Mouse (Mus musculus): ENCODE data around the gene Mta3.
A peak's percentile ranks its signal among the peaks of the same experiment; 100 is the strongest.
"Not testable (repeated sequence)": the region's sequence is repeated elsewhere in the genome, so short reads cannot be mapped to it uniquely, and the experiment has no call there.

Gene Mta3

GRCm38 (mm10) chr17:83708891-83709290, 2.9 kb downstream of the Mta3 start:
- no peak for DNase-seq (ENCODE audit: low read depth, low spot score)

DNA sequence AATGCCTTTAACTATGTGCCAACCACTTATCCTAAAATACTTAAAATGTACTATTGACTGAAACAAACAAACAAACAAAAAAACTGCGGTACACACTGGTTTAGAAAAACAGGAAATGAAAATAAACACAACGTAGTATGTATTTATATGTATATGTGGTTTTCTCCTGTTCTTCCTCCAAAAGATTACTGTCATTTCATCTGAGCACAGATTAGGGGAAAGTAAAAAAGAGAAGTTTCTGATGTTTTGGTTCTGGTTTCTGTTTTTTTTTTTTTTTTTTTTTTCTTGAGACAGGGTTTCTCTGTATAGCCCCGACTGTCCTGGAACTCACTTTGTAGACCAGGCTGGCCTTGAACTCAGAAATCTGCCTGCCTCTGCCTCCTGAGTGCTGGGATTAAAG, 3.6 kb downstream of the Mta3 start:
- not testable (repeated sequence) for DNase-seq (ENCODE audit: low read depth, low spot score)

- no peak for DNase-seq (ENCODE audit: low read depth, low spot score)
Measured at GRCm38 (mm10) chr17:83710639-83711038, 4.7 kb downstream of the Mta3 start.

DNA sequence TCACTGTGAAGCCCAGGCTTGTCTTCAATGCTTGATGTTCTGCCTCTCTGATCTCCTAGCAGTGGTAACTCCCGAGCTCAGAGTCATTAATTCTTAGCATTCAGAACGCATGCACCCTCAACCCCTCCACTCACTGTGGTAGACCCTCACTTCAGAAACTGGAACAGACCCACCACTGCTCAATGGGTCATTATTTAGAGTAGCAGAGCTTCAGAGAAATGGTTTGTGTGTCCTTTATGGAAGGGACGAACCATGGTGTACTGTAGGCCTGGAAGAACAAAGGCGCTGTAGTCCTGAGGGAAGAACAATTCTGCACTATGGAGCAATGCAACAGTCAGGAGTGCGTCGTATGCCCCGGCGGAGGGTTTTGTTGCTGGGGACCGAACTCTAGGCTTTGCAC, 6.4 kb downstream of the Mta3 start:
- no peak for DNase-seq (ENCODE audit: low read depth, low spot score)

- no peak for DNase-seq (ENCODE audit: low read depth, low spot score)
Measured at GRCm38 (mm10) chr17:83720449-83720848, 14.5 kb downstream of the Mta3 start.

DNA sequence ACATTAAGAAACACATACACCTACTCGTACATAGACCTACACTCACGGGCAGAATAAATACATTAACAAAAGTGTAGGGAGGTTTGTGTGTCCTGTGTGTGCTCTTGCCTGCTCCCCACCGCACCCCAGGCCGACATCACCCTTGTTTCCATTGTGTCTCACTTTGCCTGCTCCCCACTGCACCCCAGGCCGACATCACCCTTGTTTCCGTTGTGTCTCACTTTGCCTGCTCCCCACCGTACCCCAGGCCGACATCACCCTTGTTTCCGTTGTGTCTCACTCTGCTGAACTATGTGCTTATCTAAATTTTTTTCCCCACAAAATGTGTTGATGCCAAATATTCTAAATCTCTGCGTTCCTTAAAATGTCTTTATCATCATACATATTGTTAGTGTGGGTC, 15.2 kb downstream of the Mta3 start:
- no peak for DNase-seq (ENCODE audit: low read depth, low spot score)

GRCm38 (mm10) chr17:83723064-83723463, 17.1 kb downstream of the Mta3 start:
- no peak for DNase-seq (ENCODE audit: low read depth, low spot score)

DNA sequence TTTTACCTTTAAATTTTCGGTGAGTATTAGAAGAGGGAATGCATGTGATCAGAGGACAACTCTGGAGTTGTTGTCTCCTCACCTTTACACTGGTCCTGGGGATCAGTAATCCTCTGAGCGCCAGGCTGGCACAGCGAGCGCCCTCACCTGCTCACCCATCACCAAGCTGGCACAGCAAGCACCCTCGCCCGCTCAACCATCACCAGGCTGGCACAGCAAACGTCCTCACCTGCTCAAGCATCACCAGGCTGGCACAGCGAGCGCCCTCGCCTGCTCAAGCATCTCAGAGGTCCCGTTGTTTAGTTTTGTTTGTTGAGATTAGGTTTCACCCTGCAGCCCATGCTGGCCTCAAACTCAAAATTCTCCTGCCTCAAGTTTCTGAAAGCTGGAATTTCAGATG, 20.5 kb downstream of the Mta3 start:
- DNase-seq (ENCODE audit: low read depth, low spot score), result no peak

DNA sequence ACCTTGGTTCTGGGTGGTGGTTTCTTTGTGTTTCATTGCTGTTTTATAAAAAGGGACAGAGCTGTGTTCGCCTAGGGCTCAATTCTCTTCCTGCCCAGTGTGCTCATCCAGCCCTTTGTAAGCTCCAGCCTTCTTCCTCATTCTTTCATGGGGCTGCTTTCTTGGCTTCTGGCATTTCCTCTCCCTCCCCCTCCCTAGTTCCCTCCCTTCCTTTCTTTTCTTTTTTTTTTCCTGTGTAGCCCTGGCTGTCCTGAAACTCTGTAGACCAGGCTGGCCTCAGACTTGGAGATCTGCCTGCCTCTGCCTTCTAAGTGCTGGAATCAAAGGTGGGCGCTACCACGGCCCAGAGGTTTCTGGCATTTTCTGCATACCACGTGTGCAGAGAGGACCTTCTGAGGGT, 21.7 kb downstream of the Mta3 start:
- peak; percentile 39 for DNase-seq (ENCODE audit: low read depth, low spot score)

GRCm38 (mm10) chr17:83729029-83729428, 23.1 kb downstream of the Mta3 start:
- no peak for DNase-seq (ENCODE audit: low read depth, low spot score)

DNA sequence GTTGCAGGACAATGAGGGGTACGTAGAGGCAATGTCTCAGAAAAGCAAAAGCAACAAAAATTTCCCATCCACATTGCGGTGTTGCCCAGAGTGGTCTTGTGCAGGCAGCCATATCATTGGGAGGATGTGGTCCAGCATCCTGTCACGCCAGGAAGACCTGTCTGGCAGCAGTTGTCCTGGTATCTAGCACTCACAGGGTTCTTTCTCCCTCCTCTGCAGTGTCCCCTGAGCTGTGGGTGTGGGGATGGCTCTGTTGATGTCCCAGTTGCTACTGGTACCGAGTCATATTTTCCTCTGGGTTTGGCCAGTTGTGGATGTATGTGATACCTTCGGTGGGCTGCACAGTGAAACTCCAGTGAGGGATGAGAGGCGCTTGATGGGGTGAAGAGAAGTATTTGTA, 24.2 kb downstream of the Mta3 start:
- DNase-seq (ENCODE audit: low read depth, low spot score), result no peak

- DNase-seq (ENCODE audit: low read depth, low spot score), result peak; percentile 91
Measured at GRCm38 (mm10) chr17:83732166-83732629, 26.2 kb downstream of the Mta3 start.

GRCm38 (mm10) chr17:83732801-83733200, 26.8 kb downstream of the Mta3 start:
- peak; percentile 73 for DNase-seq (ENCODE audit: low read depth, low spot score)

- DNase-seq (ENCODE audit: low read depth, low spot score), result no peak
Measured at GRCm38 (mm10) chr17:83736701-83737100, 30.7 kb downstream of the Mta3 start.

- DNase-seq (ENCODE audit: low read depth, low spot score), result no peak
Measured at GRCm38 (mm10) chr17:83737775-83738174, 31.8 kb downstream of the Mta3 start.

- DNase-seq (ENCODE audit: low read depth, low spot score), result no peak
Measured at GRCm38 (mm10) chr17:83740135-83740676, 34.2 kb downstream of the Mta3 start.

GRCm38 (mm10) chr17:83741243-83741642, 35.3 kb downstream of the Mta3 start:
- no peak for DNase-seq (ENCODE audit: low read depth, low spot score)

DNA sequence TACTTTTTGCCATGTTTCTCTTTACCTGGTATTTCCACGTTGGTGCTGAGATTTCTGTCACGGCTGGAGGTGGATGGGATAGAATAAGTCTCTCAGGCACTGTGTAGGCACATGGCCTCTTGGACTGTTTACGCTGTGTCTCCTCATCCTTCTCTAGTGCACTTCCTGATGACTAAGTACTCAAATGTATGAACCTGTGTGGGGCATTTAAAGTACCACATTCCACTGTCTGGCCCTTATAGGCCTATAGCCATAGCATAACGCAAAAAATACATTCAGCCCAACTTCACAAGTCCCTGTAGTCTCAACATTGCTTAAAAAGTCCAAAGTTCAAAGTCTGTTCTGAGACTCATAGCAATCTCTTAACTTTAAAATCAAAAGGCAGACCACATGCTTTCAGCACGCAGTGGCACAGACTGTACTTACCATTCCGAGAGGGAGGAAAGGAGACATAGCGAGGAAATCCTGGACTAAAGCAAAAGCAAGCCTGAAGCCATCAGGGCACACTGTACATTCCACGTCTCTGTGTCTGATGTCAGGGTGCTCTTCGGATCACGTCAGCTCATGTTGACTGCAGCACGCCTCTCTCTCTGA, 38.4 kb downstream of the Mta3 start:
- DNase-seq (ENCODE audit: low read depth, low spot score), result no peak

GRCm38 (mm10) chr17:83747405-83748160, 41.6 kb downstream of the Mta3 start:
- no peak for DNase-seq (ENCODE audit: low read depth, low spot score)

DNA sequence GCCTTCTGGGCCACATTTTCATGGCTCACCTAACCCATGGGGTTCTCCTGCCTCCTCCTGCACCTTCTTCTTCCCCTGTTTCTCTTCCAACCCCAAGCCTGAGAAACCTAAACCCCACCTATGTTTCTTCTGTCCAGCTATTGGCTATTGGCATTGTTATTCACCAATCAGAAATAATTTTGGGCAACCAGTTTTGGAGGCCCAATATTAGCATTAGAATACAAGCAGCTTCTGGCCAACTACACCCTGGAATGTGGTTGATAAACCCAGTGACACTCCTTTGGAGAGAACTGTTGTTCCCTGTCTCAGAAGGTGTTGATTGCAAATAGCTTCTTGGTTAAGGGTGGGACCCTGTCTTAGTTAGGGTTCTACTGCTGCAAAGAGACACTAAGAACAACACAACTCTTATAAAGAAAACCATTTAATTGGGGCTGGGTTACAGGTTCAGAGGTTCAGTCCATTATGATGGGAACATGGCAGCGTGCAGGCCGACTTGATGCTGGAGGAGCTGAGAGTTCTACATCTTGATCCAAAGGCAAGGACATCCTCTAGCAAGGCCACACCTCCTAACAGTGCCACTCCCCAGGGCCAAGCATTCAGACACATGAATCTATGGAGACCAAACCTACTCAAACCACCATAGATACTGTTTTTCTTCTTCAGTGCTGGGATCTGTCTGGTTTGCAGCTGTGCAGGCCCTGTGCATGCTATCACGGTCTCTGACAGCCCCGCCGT, 44.4 kb downstream of the Mta3 start:
- DNase-seq (ENCODE audit: low read depth, low spot score), result no peak

DNA sequence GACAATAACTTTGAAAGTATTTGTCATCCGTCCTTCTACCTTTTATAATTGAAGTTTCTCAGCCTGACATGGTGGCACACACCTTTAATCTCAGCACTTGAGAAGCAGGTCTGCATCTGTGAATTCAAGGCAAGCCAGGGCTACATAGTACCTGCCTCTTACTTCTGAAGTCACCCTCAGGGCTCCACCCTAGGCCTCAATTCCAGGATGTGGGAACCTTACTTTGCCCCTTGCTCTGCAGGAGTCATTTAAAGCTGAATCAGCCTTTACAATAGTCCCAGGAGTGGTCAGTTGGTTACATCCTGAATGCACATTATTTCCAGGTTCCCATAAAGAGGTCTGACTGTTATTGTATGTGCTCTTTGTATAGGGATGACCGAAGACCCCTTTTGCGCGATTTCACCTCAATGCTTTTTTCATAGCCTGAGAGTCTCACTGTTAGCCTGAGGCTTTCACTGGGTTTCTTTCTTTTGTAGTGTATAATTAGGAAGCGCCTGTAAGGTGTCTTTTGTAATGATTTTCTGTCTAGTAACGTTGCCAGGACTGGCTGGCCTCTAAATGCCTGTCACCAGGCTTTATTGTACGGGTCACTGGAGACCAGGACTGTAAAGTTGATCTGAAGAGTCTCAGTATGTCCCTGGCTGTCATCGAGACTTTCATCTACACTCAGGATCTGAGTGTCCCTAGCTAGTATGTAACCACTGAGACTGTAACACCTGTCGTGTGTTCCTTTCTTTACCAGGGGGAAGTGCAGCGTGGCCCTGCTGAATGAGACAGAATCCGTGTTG, 47.3 kb downstream of the Mta3 start:
- no peak for DNase-seq (ENCODE audit: low read depth, low spot score)

DNA sequence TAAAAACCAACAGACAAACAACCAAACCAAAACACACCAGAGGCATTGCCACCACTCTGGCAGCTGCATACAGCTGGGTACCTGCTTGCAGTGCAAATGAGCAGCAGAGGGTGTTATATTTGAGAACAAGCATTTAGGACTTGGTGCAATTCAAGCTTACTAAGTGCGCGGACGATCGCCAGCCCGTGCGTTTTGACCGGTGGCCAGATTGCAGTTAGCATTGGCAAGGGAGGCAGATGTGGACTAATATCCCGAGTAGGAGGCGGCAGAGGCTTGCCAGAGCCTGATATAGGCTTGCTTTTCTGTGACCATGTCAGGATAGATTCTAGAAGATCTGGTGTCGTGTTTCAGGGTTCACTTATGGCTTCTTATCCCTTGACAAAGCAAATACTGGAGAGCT, 52.1 kb downstream of the Mta3 start:
- DNase-seq (ENCODE audit: low read depth, low spot score), result no peak
